Mouse (Mus musculus) monocyte, adult 5-6 weeks (primary cell): ENCODE data around the gene Serpina3j. TPM values are rescaled to one million over a fixed set of nuclear protein-coding genes. Genes with fewer than 3 reads are reported as not detected.

ENCODE experiments used
- ATAC-seq: fragments of 153-309, 156-312 bp; replicated peaks from 2 replicates; pipeline ENCODE4 v1.8.0; 2017; ENCODE audit warnings: mild to moderate bottlenecking; ENCODE audit not compliant: low TSS enrichment, insufficient number of reproducible peaks, severe bottlenecking, poor library complexity, low FRiP score
- total RNA-seq: library from RNA; stranded (forward); fragments of 200-1000, 200-491, 200-594 nt; gene quantifications from 3 replicates; pipeline ENCODE4 v1.2.3, GENCODE M21; 2017

Gene Serpina3j
- total RNA-seq, 1 experiment from 2014 or later, result not detected

GRCm38 (mm10) chr12:104356006-104356405, 41.7 kb downstream of the Serpina3j start:
- no peak for ATAC-seq

- no peak for ATAC-seq
Measured at GRCm38 (mm10) chr12:104369986-104370385, 55.6 kb downstream of the Serpina3j start.

Other genes starting within 250 kb of the Serpina3j start
- not detected in 3 replicates for gene Serpina5, start 213.4 kb upstream of the Serpina3j start, total RNA-seq
- not detected in 3 replicates for gene Serpina3a, start 201.8 kb upstream of the Serpina3j start, total RNA-seq
- gene Serpina3b, start 186.6 kb upstream of the Serpina3j start, total RNA-seq, result 0.19 TPM in 1 of 3 replicates, not detected in the others
- not detected in 3 replicates for gene Serpina3c, start 160.7 kb upstream of the Serpina3j start, total RNA-seq
- gene Serpina3f, start 100.0 kb upstream of the Serpina3j start, total RNA-seq, result 0.86 to 3.9 TPM (median 1.1 TPM) in 3 replicates
- 37.7 to 97.9 TPM (median 42.7 TPM) in 3 replicates for gene Serpina3g, start 78.3 kb upstream of the Serpina3j start, total RNA-seq
- gene Serpina3i, start 51.4 kb upstream of the Serpina3j start, total RNA-seq, result 0.49 TPM in 1 of 3 replicates, not detected in the others
- gene Serpina3k, start 23.9 kb downstream of the Serpina3j start, total RNA-seq, result not detected in 3 replicates
- gene Serpina3m, start 23.9 kb downstream of the Serpina3j start, total RNA-seq, result not detected in 3 replicates
- gene Serpina3n, start 92.2 kb downstream of the Serpina3j start, total RNA-seq, result not detected in 3 replicates
- not detected in 3 replicates for gene Gsc, start 158.8 kb downstream of the Serpina3j start, total RNA-seq